Mouse (Mus musculus): ENCODE measurements around the gene Nfib.

- TF ChIP-seq CTCF (IDR thresholded peaks at IDR 0.05; ENCODE audit: borderline replicate concordance, control insufficient read depth, extremely low read depth, insufficient read depth, low read length, poor library complexity): no peak
- TF ChIP-seq POLR2A (IDR thresholded peaks at IDR 0.05; ENCODE audit: control insufficient read depth, extremely low read depth, insufficient read depth, low read length, poor library complexity): no peak
Measured at GRCm38 (mm10) chr4:82506731-82507331, 198.7 kb downstream of the Nfib start.

All from thymus, adult 2 months (tissue).